Mouse (Mus musculus) heart, postnatal 0 days (tissue): Measurements from ENCODE around the gene Aldh1l1. TPM values are rescaled to one million over a fixed set of nuclear protein-coding genes. Genes with fewer than 3 reads are reported as not detected.

ENCODE experiments used
- ATAC-seq: fragments of 200-750 bp; cut with Nextera tagmentation; 2 replicates; pipeline ENCODE4 v1.8.0; 2017; ENCODE audit warnings: low read depth, moderate number of reproducible peaks, moderate library complexity; ENCODE audit not compliant: insufficient read depth
- DNase-seq: peaks from one replicate; pipeline ENCODE4 v3.0.0-alpha.2; 2016; ENCODE audit warnings: low spot score
- H3K27ac ChIP-seq: fragments of 300-500 bp; sonication (generic); 2 replicates; pipeline ENCODE4 v1.5.1; 2014; ENCODE audit warnings: low read depth, mild to moderate bottlenecking
- H3K27me3 ChIP-seq: fragments of 300-500 bp; sonication (generic); 2 replicates; pipeline ENCODE4 v1.6.1; 2014; ENCODE audit warnings: low read length, mixed read lengths; ENCODE audit not compliant: control insufficient read depth, insufficient read depth
- H3K36me3 ChIP-seq: fragments of 300-500 bp; sonication (generic); replicated peaks from 2 replicates; pipeline ENCODE4 v1.6.1; 2014; ENCODE audit warnings: low read length, mixed read lengths; ENCODE audit not compliant: control insufficient read depth, insufficient read depth
- H3K4me1 ChIP-seq: fragments of 300-500 bp; sonication (generic); 2 replicates; pipeline ENCODE4 v1.6.1; 2014; ENCODE audit warnings: antibody characterized with exemption; ENCODE audit not compliant: control insufficient read depth, insufficient read depth
- H3K4me2 ChIP-seq: fragments of 300-500 bp; sonication (generic); 2 replicates; pipeline ENCODE4 v1.6.1; 2014; ENCODE audit warnings: low read depth, mild to moderate bottlenecking, low read length, moderate library complexity
- H3K4me3 ChIP-seq: fragments of 300-500 bp; sonication (generic); 2 replicates; pipeline ENCODE4 v1.5.1; 2014; ENCODE audit warnings: low read depth, low read length
- H3K9ac ChIP-seq: fragments of 300-500 bp; sonication (generic); replicated peaks from 2 replicates; pipeline ENCODE4 v1.6.1; 2014; ENCODE audit warnings: low read depth, low read length, mixed read lengths
- H3K9me3 ChIP-seq: fragments of 300-500 bp; sonication (generic); replicated peaks from 2 replicates; pipeline ENCODE4 v1.6.1; 2016; ENCODE audit warnings: low read length; ENCODE audit not compliant: control insufficient read depth
- CTCF ChIP-seq: IDR thresholded peaks from 2 replicates; pipeline ENCODE4 v1.5.1; 2016; ENCODE audit warnings: antibody characterized with exemption, control low read depth, low read depth
- EP300 ChIP-seq: IDR thresholded peaks from 2 replicates; pipeline ENCODE4 v1.6.1; 2016; ENCODE audit warnings: antibody characterized with exemption, low read depth
- WGBS: fragments of 180-500 bp; shearing (Covaris S2); extraction: QIAGEN DNeasy Blood & Tissue Kit; methylation state at CpG from one replicate; pipeline ENCODE4 v1.1.7; 2014; 5-methylcytosine and 5-hydroxymethylcytosine counted together
- polyA plus RNA-seq: library from polyadenylated mRNA; unstranded; fragments of >200 nt; fragmentation: Nextera tagmentation; extraction: Ambion mirVana; gene quantifications from 2 replicates; pipeline ENCODE4 v1.2.1, GENCODE M21; 2015
- total RNA-seq: library from RNA; depleted of rRNA; stranded (reverse); fragments of >200 nt; gene quantifications from 2 replicates; pipeline ENCODE4 v1.2.3, GENCODE M21; 2014; ENCODE audit warnings: low replicate concordance

The Aldh1l1 gene
- total and polyA plus RNA-seq, 2 experiments from 2014 or later: 2.8 to 7.7 TPM

DNA sequence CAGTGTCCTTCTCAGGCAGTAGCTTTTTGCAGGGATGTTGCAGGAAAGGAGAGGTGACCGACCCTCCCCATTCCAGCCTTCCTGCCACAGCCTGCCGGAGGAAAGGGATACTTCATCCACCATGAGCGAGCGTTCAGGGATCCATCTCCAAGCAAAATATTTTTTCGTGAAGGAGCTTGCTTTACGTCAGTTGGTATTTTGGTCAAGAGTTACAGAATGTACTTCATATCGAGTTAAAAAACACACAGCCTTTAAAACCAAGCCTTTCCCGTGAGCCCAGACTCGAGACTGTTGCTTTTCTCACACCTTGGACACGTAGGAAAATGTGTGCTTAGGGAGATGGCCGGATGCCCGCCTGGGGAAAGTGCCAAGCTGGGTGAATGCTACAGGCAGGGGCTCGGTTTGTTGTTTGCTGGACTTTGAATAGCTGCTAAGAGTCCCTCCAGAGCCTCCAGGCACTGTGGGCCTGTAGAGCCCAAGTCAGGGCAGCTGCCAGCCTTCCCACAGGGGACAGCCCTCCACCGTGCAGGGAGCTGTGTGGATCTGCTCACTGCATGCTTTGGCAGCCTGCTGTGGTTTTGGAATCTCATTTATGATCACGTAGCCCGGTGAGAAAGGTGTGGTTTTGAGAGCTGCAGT lies 20.6 kb downstream of the Aldh1l1 start:
- no peak overlapping the region for H3K4me3 ChIP-seq
- peak overlapping the region; percentile 20; the same call in 1 of the 2 replicates for H3K4me2 ChIP-seq
- H3K4me1 ChIP-seq: peaks cover 37% of the 10 kb centered on the region
- no peaks in the 10 kb centered on the region for H3K36me3 ChIP-seq
- 18% methylated on average over 16 of the region's 16 CpGs for WGBS
- ATAC-seq (peak; percentile 59), DNase-seq (peak; percentile 88)
- H3K9me3 ChIP-seq: no peaks in the 10 kb centered on the region
- no peaks in the 10 kb centered on the region for H3K27me3 ChIP-seq
- H3K27ac ChIP-seq: peak overlapping the region; percentile 93
- H3K9ac ChIP-seq: peak overlapping the region; percentile 34; the same call in 1 of the 2 replicates
- TF ChIP-seq CTCF: 0 out of 2 replicates have a peak, but pooled peaks have one; percentile 11
- TF ChIP-seq EP300: peak; percentile 79; the same call in 1 of the 2 replicates

DNA sequence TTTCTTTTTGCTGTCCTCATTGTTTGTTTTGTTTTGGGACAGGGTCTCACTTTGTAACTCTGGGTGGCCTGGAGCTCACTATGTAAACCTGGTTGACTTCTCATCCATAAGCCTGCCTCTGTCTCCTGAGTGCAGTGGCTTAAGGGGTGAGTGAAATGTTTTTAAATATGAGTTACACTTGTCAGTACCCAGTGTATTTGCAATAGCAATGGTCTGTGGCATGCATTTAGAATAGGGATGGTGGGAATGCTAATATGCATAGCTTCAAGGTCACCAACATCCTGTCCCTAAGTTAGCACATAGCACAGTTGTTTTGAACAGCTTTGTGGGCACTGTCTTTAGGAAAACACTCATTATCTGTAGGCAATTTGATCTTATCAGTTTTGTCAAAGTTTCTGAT lies 21.2 kb downstream of the Aldh1l1 start:
- H3K4me2 ChIP-seq: no peak overlapping the region

GRCm38 (mm10) chr6:90508197-90508624 lies 22.0 kb downstream of the Aldh1l1 start:
- H3K4me2 ChIP-seq: no peak overlapping the region
- H3K27ac ChIP-seq: peak overlapping the region; percentile 93
- no peak overlapping the region for H3K4me3 ChIP-seq
- no peaks in the 10 kb centered on the region for H3K9me3 ChIP-seq
- WGBS: 11% methylated on average over 3 of the region's 4 CpGs
- H3K9ac ChIP-seq: no peak overlapping the region
- no peaks in the 10 kb centered on the region for H3K27me3 ChIP-seq
- no peaks in the 10 kb centered on the region for H3K36me3 ChIP-seq
- no peak for TF ChIP-seq CTCF
- TF ChIP-seq EP300: peak; percentile 88
- DNase-seq (peak; percentile 73), ATAC-seq (peak; percentile 70)
- H3K4me1 ChIP-seq: peaks cover 36% of the 10 kb centered on the region

More for the DNA sequence above, 21.2 kb downstream of the Aldh1l1 start:
- H3K27ac ChIP-seq: peak overlapping the region; percentile 93
- H3K9ac ChIP-seq: peak overlapping the region; percentile 34; the same call in 1 of the 2 replicates
- peaks cover 36% of the 10 kb centered on the region for H3K4me1 ChIP-seq
- no peaks in the 10 kb centered on the region for H3K9me3 ChIP-seq
- DNase-seq (no peak), ATAC-seq (no peak)
- H3K4me3 ChIP-seq: no peak overlapping the region
- TF ChIP-seq EP300 (no peak), CTCF (no peak)
- no peaks in the 10 kb centered on the region for H3K27me3 ChIP-seq
- H3K36me3 ChIP-seq: no peaks in the 10 kb centered on the region

DNA sequence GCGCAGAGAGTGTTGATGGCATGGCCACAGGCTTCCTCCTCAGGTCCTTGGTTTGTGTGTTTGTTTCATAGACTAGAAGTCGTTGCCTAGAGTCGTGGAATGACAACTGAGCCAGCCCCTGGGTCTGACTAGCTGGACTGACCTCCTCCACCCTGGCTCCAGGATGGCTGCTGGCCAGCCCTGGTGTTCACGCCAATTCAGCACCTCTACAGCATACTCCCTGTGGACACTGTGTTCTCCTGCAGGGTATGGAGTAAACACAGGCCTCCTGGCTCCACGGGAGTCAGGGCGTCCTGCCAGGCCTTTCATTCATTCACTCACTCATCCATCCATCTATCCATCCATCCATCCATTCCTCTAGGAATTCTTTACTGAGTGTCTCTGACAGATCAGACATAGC lies 22.9 kb downstream of the Aldh1l1 start:
- H3K4me3 ChIP-seq: no peak overlapping the region
- peak; percentile 89 for DNase-seq
- ATAC-seq: peak; percentile 86
- no peak overlapping the region for H3K9ac ChIP-seq
- H3K27ac ChIP-seq: peak overlapping the region; percentile 93
- no peaks in the 10 kb centered on the region for H3K27me3 ChIP-seq
- TF ChIP-seq EP300 (peak; percentile 83), CTCF (no peak)
- H3K36me3 ChIP-seq: no peaks in the 10 kb centered on the region
- 30% methylated on average over 6 of the region's 6 CpGs for WGBS
- H3K4me2 ChIP-seq: no peak overlapping the region
- H3K9me3 ChIP-seq: no peaks in the 10 kb centered on the region
- H3K4me1 ChIP-seq: peaks cover 36% of the 10 kb centered on the region

- Histone ChIP-seq H3K4me1 (peaks cover 21% of the 10 kb centered on the region), H3K9ac (no peak overlapping the region), H3K27ac (no peak overlapping the region), H3K27me3 (no peaks in the 10 kb centered on the region), H3K9me3 (no peaks in the 10 kb centered on the region), H3K4me3 (no peak overlapping the region), H3K36me3 (no peaks in the 10 kb centered on the region), H3K4me2 (no peak overlapping the region)
- WGBS: 91% methylated on average over 5 of the region's 5 CpGs
- no peak for DNase-seq
- ATAC-seq: no peak
- TF ChIP-seq EP300: no peak
- TF ChIP-seq CTCF: no peak
Observed at GRCm38 (mm10) chr6:90512416-90512815, 26.2 kb downstream of the Aldh1l1 start.
